Mouse (Mus musculus) C2C12 (cell line): ENCODE measurements around the gene Rap1gap2. TPM values are rescaled to one million over a fixed set of nuclear protein-coding genes. Genes with fewer than 3 reads are reported as not detected.

Experiments used
- H3K27me3 ChIP-seq: one replicate; pipeline ENCODE4 v1.6.1; 2011; ENCODE audit not compliant: control insufficient read depth, insufficient read depth, insufficient read length
- H3K36me3 ChIP-seq: one replicate; pipeline ENCODE4 v1.6.1; 2011; ENCODE audit not compliant: control insufficient read depth, insufficient read depth
- H3K4me3 ChIP-seq: one replicate; pipeline ENCODE4 v1.5.1; 2011; ENCODE audit warnings: mild to moderate bottlenecking, control low read depth; ENCODE audit not compliant: poor library complexity, insufficient read depth, severe bottlenecking
- H3K79me2 ChIP-seq: one replicate; pipeline ENCODE4 v1.6.1; 2011; ENCODE audit not compliant: control insufficient read depth, insufficient read depth
- H3K79me3 ChIP-seq: one replicate; pipeline ENCODE4 v1.6.1; 2011; ENCODE audit warnings: low read depth, control low read depth
- H3ac ChIP-seq: one replicate; pipeline ENCODE3; 2011; ENCODE audit warnings: low read depth; ENCODE audit not compliant: control insufficient read depth, insufficient read length
- CEBPB ChIP-seq: IDR thresholded peaks from one replicate; pipeline ENCODE4 v1.6.1; 2011; ENCODE audit warnings: low read depth, mild to moderate bottlenecking, control low read depth, moderate library complexity
- CTCF ChIP-seq: IDR thresholded peaks from one replicate; pipeline ENCODE4 v1.5.1; 2011; ENCODE audit not compliant: control insufficient read depth, insufficient read depth, insufficient read length
- FOSL1 ChIP-seq: IDR thresholded peaks from one replicate; pipeline ENCODE4 v1.8.0; 2011; ENCODE audit warnings: mild to moderate bottlenecking, low read length; ENCODE audit not compliant: poor library complexity, insufficient read depth, severe bottlenecking
- MAX ChIP-seq: IDR thresholded peaks from one replicate; pipeline ENCODE4 v1.6.1; 2011; ENCODE audit warnings: mild to moderate bottlenecking, control low read depth
- MYOD1 ChIP-seq: IDR thresholded peaks from one replicate; pipeline ENCODE4 v1.6.1; 2011; ENCODE audit warnings: low read depth; ENCODE audit not compliant: control insufficient read depth, insufficient read length
- MYOG ChIP-seq: IDR thresholded peaks from one replicate; pipeline ENCODE4 v1.6.1; 2011; ENCODE audit not compliant: control insufficient read depth, insufficient read length; ENCODE audit errors: extremely low read depth
- USF1 ChIP-seq: IDR thresholded peaks from one replicate; pipeline ENCODE4 v1.6.1; 2011; ENCODE audit warnings: low read depth, mild to moderate bottlenecking, control low read depth, moderate library complexity
- polyA plus RNA-seq: library from polyadenylated mRNA; unstranded; fragments of >200 nt; fragmentation: generic; extraction: Trizol; gene quantifications from one replicate; pipeline ENCODE4 v1.2.1, GENCODE M21; 2012; ENCODE audit warnings: missing spikeins

Gene Rap1gap2
- polyA plus RNA-seq, 1 experiment, result 1.4 TPM

DNA sequence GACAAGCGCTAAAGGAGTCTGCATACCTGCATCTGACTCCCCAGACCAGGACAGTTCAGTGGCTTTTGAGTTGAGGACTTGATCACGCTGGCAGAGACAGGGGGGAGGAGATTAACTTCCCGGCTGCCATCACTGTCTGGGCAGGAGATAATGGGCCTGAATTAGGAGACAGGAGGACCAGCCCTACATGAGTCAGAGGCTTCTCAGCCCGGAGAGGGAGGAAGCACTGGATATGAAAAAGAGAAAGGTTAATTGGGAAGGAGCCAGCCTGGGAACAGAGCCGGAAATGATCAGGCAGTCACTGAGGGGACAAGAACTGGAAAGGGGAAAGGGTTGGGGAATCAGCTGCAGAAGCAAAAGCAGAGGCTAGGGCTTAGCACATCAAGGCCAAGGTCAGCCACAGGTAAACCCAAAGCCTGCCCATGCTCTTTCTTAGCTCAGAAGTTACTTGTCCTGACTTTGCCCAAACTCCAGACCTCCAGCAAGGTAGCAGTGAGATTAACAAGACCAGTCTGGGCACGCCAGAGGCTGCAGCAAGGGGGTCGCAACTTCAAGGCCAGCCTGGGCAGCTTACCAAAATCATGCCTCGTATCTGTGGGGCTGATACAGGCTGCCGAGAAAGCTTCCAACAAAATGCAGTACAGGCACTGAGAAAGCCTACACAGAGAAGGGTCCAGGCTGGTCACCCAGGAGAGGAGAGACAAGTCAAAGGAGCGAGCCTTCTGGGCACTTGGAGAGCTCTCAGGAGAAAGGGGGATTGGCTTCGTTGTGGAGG is 53.1 kb downstream of the Rap1gap2 start:
- Histone ChIP-seq H3K79me2 (no peaks in the 10 kb centered on the region), H3ac (no peak overlapping the region), H3K36me3 (no peaks in the 10 kb centered on the region), H3K27me3 (no peaks in the 10 kb centered on the region), H3K4me3 (no peak overlapping the region), H3K79me3 (no peaks in the 10 kb centered on the region)
- TF ChIP-seq USF1, result no peak
- no peak for TF ChIP-seq MAX
- no peak for TF ChIP-seq FOSL1
- no peak for TF ChIP-seq CTCF
- TF ChIP-seq MYOD1, result no peak
- TF ChIP-seq MYOG, result no peak
- no peak for TF ChIP-seq CEBPB

DNA sequence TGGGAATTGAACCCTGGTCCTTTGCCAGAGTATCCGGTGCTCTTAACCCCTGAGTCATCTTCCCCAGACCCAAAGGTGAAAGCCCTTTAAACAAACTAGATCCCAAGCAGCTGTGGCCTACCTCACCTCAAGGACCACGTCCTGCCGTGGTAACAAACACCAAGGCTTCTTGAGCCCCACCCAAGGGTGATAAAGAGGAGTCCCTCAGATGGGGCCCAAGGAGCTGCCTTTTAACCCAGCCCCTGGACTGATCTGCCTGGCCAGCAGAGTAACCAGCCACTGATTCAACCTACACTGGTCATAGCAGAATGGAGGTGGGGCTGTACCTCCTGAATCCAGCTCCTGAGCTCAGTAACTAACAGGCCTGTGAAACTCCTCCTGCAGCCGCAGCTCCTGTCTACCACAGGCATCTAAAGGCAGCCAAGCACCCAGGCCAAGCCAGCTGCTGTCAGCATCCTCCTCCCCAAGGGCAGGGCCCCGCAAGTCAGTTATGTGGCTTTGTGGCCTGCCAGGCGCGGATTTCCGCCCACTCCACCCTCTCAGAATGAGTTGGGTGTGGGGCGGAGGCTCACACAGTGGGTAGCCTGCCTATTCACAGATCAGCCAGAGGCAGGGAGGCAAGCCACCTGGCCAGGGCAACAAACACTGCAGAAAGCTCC is 54.9 kb downstream of the Rap1gap2 start:
- H3K36me3 ChIP-seq, result no peaks in the 10 kb centered on the region
- TF ChIP-seq MYOD1, result peak; percentile 75
- no peak for TF ChIP-seq CTCF

DNA sequence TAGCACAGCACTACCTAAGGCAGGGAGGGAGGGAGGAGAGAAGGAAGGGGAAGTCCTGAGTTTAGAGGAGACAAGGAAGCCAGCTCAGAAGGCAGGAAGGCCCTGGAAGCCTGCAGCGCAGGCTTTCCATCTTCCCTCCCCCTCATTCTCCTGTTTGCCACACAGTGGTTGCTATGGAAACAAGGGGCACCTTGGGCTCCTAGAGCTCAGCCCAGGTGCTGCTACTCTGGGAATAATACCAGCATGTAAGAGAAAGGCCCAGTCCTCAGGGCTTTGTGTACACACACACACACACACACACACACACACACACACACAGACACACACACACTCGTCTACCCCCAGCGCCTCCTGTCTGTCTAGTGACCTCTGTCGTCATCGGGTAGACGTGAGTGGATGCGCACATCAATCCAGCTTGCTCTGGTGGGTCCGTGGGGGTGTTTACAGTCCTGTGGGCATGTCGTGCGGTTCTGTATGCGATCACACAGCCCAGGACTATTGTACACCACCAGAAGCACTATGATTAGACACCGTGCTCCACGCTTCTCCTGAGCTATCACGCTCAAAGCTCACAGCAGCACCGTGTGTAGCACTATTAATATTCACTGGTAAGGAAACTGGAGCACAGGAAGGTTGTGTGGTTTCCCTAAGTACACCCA is 55.9 kb downstream of the Rap1gap2 start:
- no peaks in the 10 kb centered on the region for H3K27me3 ChIP-seq
- H3K79me3 ChIP-seq, result no peaks in the 10 kb centered on the region
- H3K36me3 ChIP-seq, result no peaks in the 10 kb centered on the region
- H3ac ChIP-seq, result no peak overlapping the region
- no peak overlapping the region for H3K4me3 ChIP-seq
- no peak for TF ChIP-seq MYOD1
- TF ChIP-seq USF1, result no peak
- no peak for TF ChIP-seq MAX
- H3K79me2 ChIP-seq, result no peaks in the 10 kb centered on the region

More for the DNA sequence above, 54.9 kb downstream of the Rap1gap2 start:
- Histone ChIP-seq H3K79me2 (no peaks in the 10 kb centered on the region), H3K79me3 (no peaks in the 10 kb centered on the region), H3K27me3 (no peaks in the 10 kb centered on the region), H3ac (no peak overlapping the region), H3K4me3 (no peak overlapping the region)

DNA sequence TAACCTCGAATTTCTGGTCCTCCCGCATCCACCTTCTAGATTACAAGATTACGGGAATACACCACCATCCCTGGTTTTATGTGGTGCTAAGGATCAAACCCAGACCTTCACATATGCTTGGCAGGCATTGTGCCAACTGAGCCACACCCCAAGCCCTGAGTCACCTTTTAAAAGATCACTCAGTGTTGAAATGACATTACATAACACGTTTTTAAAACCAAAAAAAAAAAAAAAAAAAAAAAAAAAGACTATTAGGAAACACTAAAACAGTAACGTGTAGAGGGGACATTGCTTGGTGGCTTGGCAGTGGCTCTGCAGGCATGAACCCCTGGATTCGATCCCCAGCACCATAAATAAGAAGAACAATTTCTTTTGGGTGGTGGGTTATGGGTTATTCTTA is 59.1 kb downstream of the Rap1gap2 start:
- Histone ChIP-seq H3K27me3 (no peaks in the 10 kb centered on the region), H3K36me3 (no peaks in the 10 kb centered on the region), H3K79me2 (no peaks in the 10 kb centered on the region), H3K4me3 (no peak overlapping the region), H3ac (no peak overlapping the region), H3K79me3 (no peaks in the 10 kb centered on the region)
- TF ChIP-seq CEBPB (no peak), CTCF (no peak), MAX (no peak), MYOG (no peak), USF1 (no peak), FOSL1 (no peak), MYOD1 (no peak)

DNA sequence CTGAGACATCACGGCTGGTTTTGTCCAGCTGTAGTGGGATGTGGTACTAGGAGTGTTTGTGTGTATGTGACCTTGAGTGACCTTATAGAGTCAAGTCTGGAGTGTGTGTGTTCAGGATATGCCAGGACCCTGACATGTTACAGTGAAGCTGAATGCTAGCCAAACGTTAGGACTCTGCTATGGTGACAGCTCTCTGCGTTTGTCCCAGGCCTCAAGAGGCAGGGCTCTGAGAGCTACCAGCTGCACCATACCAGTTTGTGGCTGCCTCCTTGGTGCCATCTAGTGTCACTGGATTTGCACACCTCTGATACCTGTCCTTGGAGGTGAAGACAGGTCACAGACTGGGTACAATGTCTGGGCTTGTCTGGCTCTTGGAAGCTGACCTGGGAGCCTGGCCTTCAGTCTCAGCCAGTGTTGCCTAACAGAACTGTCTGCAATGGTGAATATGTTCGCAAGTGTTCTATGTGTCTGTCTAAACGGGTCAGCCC is 60.1 kb downstream of the Rap1gap2 start:
- H3K79me3 ChIP-seq, result no peaks in the 10 kb centered on the region
- no peak overlapping the region for H3ac ChIP-seq
- no peaks in the 10 kb centered on the region for H3K27me3 ChIP-seq
- no peak overlapping the region for H3K4me3 ChIP-seq
- TF ChIP-seq CTCF (no peak), CEBPB (no peak), MYOD1 (no peak), FOSL1 (no peak), USF1 (no peak), MAX (no peak), MYOG (no peak)
- no peaks in the 10 kb centered on the region for H3K36me3 ChIP-seq
- no peaks in the 10 kb centered on the region for H3K79me2 ChIP-seq

DNA sequence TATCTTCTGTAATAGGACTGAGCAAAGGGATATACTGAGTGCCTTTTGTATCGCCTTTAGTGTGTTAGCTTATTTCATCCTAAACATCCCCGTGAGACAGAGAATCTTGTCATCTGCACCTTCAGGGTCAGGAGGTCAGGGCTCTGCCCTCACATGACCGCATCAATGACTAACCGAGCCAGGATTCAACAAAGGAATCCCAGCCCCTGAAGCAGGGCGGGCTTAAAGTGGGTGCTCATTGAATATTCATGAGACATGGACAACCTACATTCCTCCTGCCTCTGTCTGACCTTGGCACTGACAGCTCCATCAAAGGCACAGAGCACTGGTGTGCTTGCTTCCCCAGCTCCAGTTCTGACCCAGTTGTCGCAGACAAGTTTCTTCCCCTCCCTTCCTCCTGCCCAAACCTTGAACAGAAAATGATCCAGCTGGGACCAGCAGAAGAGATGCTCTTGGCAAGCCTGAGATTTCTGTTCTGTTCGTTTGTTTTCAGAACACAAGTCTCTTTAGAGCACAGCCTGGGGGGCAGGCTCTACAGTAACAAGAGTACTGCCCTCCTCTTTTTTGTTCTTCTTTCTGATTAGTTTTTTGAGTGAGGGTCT is 61.8 kb downstream of the Rap1gap2 start:
- no peaks in the 10 kb centered on the region for H3K36me3 ChIP-seq
- no peaks in the 10 kb centered on the region for H3K79me2 ChIP-seq
- H3ac ChIP-seq, result no peak overlapping the region
- no peaks in the 10 kb centered on the region for H3K27me3 ChIP-seq
- TF ChIP-seq USF1 (peak; percentile 72), CTCF (no peak)
- no peaks in the 10 kb centered on the region for H3K79me3 ChIP-seq
- H3K4me3 ChIP-seq, result no peak overlapping the region
